Mouse (Mus musculus) kidney, embryonic 16.5 days (tissue): ENCODE measurements around the gene Ncam1. TPM values are rescaled to one million over a fixed set of nuclear protein-coding genes. Genes with fewer than 3 reads are reported as not detected.

ENCODE experiments used
- ATAC-seq: fragments of 200-750 bp; cut with Nextera tagmentation; 2 replicates; pipeline ENCODE4 v1.8.0; 2017; ENCODE audit warnings: moderate TSS enrichment; ENCODE audit not compliant: low FRiP score, low TSS enrichment
- H3K27ac ChIP-seq: fragments of 300-500 bp; sonication (generic); 2 replicates; pipeline ENCODE4 v1.5.1; 2014; ENCODE audit warnings: low read length
- H3K27me3 ChIP-seq: fragments of 300-500 bp; sonication (generic); 2 replicates; pipeline ENCODE4 v1.6.1; 2014; ENCODE audit warnings: low read length, control low read depth, mixed read lengths; ENCODE audit not compliant: insufficient read depth
- H3K36me3 ChIP-seq: fragments of 300-500 bp; sonication (generic); 2 replicates; pipeline ENCODE4 v1.6.1; 2014; ENCODE audit warnings: low read length, control low read depth, mixed read lengths; ENCODE audit not compliant: insufficient read depth
- H3K4me1 ChIP-seq: fragments of 300-500 bp; sonication (generic); 2 replicates; pipeline ENCODE4 v1.6.1; 2014; ENCODE audit warnings: low read length, control low read depth, mixed read lengths; ENCODE audit not compliant: insufficient read depth
- H3K4me2 ChIP-seq: fragments of 300-500 bp; sonication (generic); replicated peaks from 2 replicates; pipeline ENCODE4 v1.6.1; 2014; ENCODE audit warnings: low read depth, low read length
- H3K4me3 ChIP-seq: fragments of 300-500 bp; sonication (generic); 2 replicates; pipeline ENCODE4 v1.5.1; 2014; ENCODE audit warnings: mild to moderate bottlenecking, low read length
- H3K9ac ChIP-seq: fragments of 300-500 bp; sonication (generic); replicated peaks from 2 replicates; pipeline ENCODE4 v1.6.1; 2014; ENCODE audit warnings: low read length
- H3K9me3 ChIP-seq: fragments of 300-500 bp; sonication (generic); 2 replicates; pipeline ENCODE4 v1.6.1; 2016; ENCODE audit warnings: low read length, control low read depth
- WGBS: fragments of 180-500 bp; shearing (Covaris S2); extraction: QIAGEN DNeasy Blood & Tissue Kit; methylation state at CpG from one replicate; pipeline ENCODE4 v1.1.7; 2014; 5-methylcytosine and 5-hydroxymethylcytosine counted together
- polyA plus RNA-seq: library from polyadenylated mRNA; unstranded; fragments of >200 nt; fragmentation: Nextera tagmentation; extraction: Ambion mirVana; gene quantifications from 2 replicates; pipeline ENCODE4 v1.2.1, GENCODE M21; 2015

Ncam1 gene
- polyA plus RNA-seq, 1 experiment from 2014 or later = 137 TPM

DNA sequence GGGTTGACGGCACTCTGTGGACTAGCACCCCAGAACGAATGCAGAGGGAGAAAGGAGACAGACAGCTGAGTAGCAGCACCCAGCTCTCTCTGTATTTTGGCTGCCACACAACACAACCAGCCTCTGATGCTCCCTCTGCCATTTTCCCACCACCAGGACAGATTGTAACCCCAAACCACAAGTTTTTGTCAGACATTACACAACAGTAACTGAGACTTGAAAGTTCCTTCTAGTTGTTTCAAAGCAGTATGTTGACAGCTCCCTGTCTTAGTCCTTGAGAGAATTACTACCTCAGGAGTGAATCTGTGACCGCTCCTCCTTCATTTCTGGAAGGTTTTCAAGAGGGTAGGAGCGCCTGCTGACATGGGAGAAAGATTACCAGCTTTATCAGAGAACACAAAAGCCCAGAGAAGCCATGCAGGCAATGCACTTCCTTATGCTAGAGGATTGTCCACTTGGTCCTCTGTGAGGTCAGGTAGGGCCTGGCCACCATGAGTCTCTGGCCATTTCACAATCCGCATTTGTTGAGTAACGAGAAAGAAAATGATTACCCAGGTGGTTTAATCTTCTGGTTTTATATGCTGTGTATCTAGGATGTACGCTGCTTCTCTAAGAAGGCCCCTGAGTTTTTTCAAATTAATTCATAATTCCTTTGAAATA is 64.2 kb downstream of the Ncam1 start:
- H3K36me3 ChIP-seq = no peaks in the 10 kb centered on the region
- WGBS = 86% methylated on average over 7 of the region's 7 CpGs

DNA sequence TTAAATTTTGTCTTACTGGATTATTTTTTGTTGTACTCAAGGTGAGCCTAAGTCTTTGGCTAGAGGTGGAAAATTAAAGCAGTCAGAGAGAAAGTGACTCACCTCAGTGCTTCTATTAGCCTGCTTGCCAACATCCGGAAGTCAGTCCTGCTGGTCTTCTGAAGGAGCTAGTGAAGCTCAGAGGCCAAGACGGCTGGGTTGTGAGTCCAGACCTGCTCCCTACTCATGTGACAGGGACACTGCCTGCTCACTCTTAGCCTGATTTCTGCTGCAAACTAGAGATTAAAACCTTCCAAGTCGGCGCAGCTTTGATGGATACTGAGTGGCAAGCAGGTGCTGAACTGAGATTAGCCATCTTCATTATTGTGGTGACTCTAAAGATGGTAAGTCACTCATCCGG is 65.0 kb downstream of the Ncam1 start:
- H3K9me3 ChIP-seq = no peaks in the 10 kb centered on the region
- no peak for ATAC-seq
- no peak overlapping the region for H3K4me3 ChIP-seq
- WGBS = 63% methylated on average over 5 of the region's 5 CpGs
- H3K9ac ChIP-seq = no peak overlapping the region
- H3K36me3 ChIP-seq = no peaks in the 10 kb centered on the region
- H3K27ac ChIP-seq = no peak overlapping the region
- H3K27me3 ChIP-seq = no peaks in the 10 kb centered on the region
- no peak overlapping the region for H3K4me2 ChIP-seq
- H3K4me1 ChIP-seq = peaks cover 13% of the 10 kb centered on the region; the same call in 1 of the 2 replicates

More for the DNA sequence above, 64.2 kb downstream of the Ncam1 start:
- Histone ChIP-seq H3K4me2 (no peak overlapping the region), H3K4me1 (peaks cover 13% of the 10 kb centered on the region; the same call in 1 of the 2 replicates), H3K27me3 (no peaks in the 10 kb centered on the region), H3K27ac (no peak overlapping the region), H3K9me3 (no peaks in the 10 kb centered on the region), H3K4me3 (no peak overlapping the region), H3K9ac (no peak overlapping the region)
- ATAC-seq = no peak

DNA sequence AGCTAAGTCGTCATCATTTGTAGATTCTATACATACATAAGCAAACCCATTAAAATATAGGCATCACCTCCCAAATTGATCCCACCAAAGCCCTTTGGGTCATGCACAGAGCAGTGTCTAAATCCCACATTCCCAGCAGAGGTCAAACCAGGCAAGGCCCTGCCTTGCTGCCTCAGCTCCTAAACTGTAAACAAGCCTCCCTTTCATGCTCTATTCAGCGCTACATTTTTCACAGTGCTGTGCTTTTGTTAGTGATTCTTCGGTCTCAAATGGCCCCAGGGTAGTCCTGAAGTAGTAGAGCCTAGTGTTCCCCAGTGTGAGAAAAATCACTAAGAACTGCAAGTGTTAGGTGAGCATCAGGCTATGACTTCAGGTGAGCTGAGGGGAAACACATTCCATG is 69.2 kb downstream of the Ncam1 start:
- Histone ChIP-seq H3K36me3 (no peaks in the 10 kb centered on the region), H3K4me3 (no peak overlapping the region), H3K27me3 (no peaks in the 10 kb centered on the region), H3K9ac (no peak overlapping the region), H3K4me1 (peaks cover 10% of the 10 kb centered on the region; the same call in 1 of the 2 replicates), H3K4me2 (no peak overlapping the region), H3K27ac (no peak overlapping the region), H3K9me3 (no peaks in the 10 kb centered on the region)
- WGBS = 56% methylated on average over 3 of the region's 3 CpGs
- no peak for ATAC-seq

DNA sequence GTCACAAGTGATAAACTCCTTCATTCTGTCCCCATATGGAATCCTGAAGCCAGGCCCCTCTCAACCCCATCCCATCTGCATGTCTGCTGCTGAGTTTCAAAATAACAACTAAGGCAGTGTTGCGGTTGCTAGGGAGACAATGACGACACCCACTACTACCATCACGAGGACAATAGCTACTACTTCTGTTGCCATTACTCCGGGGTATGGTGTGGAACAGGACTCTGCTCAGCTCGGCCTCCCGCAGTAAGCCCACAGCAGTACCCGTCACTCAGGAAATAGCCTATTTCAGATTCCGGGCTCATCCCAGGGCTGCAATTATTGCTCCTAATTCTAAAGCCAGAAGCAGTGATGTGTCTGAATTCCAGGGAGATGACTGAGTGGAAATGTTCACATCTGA is 70.5 kb downstream of the Ncam1 start:
- Histone ChIP-seq H3K27ac (no peak overlapping the region), H3K4me2 (no peak overlapping the region), H3K4me1 (0 out of 2 replicates have a peak, but pooled peaks cover 2% of the 10 kb centered on the region), H3K9ac (no peak overlapping the region), H3K9me3 (no peaks in the 10 kb centered on the region), H3K36me3 (no peaks in the 10 kb centered on the region), H3K4me3 (no peak overlapping the region), H3K27me3 (no peaks in the 10 kb centered on the region)
- WGBS = 62% methylated on average over 8 of the region's 8 CpGs
- no peak for ATAC-seq

DNA sequence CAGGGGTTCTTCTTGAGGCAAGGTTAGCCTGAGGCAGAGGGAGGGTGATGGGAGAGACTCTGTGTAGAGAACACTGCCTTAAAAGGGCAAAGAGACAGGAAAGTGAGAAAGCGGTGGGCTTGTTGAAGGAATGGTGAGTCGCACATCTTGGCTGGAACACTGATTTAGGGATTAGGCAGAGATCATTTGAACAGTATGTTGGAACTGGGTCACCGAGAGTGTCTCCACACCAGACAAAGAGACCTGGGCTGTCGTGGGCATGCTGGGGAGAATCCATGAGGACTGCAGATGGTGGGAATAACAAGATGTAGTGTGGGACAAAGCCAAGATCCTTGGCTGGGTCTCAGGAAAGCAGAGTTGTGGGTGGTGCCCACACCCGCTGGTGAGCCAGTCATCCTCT is 76.0 kb downstream of the Ncam1 start:
- ATAC-seq = no peak
- Histone ChIP-seq H3K9me3 (no peaks in the 10 kb centered on the region), H3K4me3 (no peak overlapping the region), H3K4me1 (0 out of 2 replicates have a peak, but pooled peaks cover 5% of the 10 kb centered on the region), H3K4me2 (no peak overlapping the region), H3K36me3 (no peaks in the 10 kb centered on the region), H3K9ac (no peak overlapping the region), H3K27ac (no peak overlapping the region), H3K27me3 (no peaks in the 10 kb centered on the region)
- 81% methylated on average over 5 of the region's 5 CpGs for WGBS

DNA sequence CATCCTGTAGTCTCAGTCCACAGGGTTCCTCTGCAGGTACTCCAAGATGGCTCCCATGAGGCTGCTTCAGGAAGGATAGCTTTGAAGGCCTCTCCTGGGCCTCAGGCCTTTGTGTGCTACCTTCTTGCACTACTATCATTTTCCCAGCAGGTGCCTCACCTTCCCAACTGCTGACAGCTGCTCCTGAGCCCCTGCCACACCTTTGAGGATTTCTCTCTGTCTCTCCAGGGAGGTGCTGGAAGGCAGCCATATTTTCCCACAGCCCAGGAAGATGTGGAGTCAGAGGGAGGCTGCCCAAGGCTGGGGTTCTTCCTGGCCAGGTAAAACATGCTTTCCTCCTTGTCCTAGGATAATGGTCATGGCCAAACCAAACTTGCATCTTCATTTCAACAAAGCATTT is 83.6 kb downstream of the Ncam1 start:
- Histone ChIP-seq H3K36me3 (no peaks in the 10 kb centered on the region), H3K4me3 (no peak overlapping the region), H3K27ac (no peak overlapping the region), H3K9me3 (no peaks in the 10 kb centered on the region), H3K4me1 (peaks cover 7% of the 10 kb centered on the region; the same call in 1 of the 2 replicates), H3K27me3 (no peaks in the 10 kb centered on the region), H3K4me2 (no peak overlapping the region), H3K9ac (no peak overlapping the region)
- no peak for ATAC-seq

DNA sequence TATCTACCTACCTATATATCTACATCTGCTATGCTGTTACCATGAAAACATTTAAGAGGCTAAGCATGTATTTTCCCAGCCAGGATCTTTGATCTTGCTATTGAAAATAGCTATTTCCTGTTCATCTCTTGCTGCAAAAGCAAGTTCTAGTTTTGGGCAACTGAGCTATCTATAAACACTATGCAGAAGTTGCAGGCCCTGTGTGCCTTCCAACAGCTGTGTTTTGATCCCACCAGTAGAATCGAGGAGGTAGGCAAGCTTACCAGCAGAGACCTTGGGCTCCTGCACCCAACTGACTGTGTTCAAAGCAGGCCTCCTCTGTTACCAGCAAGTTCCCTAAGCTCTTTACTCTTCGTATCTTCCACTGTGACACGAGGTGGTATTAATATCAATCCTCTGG is 84.6 kb downstream of the Ncam1 start:
- H3K36me3 ChIP-seq = no peaks in the 10 kb centered on the region
- no peaks in the 10 kb centered on the region for H3K27me3 ChIP-seq
- H3K27ac ChIP-seq = no peak overlapping the region
- no peak for ATAC-seq
- no peaks in the 10 kb centered on the region for H3K9me3 ChIP-seq
- no peak overlapping the region for H3K4me3 ChIP-seq
- WGBS = 82% methylated on average over 3 of the region's 3 CpGs
- no peak overlapping the region for H3K9ac ChIP-seq
- no peak overlapping the region for H3K4me2 ChIP-seq
- H3K4me1 ChIP-seq = peaks cover 7% of the 10 kb centered on the region; the same call in 1 of the 2 replicates

DNA sequence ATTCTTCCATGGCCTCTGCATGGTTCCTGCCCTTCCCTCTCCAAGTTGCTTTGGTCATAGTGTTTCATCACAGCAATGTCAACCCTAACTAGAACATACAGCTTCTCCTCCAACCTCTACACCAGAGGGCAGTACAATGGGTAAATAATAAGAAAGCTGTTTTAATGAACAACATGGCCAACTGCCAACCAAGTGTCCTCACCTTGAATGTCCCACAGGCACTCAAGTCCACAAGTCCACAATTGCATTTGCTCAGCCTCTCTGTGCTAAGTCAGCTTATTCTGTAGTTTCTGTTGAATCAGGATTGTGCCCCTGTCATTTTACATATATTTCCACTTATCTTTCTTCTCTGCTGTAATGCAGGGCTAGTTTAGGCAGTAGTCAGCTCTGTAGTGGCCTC is 91.1 kb downstream of the Ncam1 start:
- H3K27ac ChIP-seq = no peak overlapping the region
- peaks cover 6% of the 10 kb centered on the region; the same call in 1 of the 2 replicates for H3K4me1 ChIP-seq
- no peak for ATAC-seq
- no peak overlapping the region for H3K9ac ChIP-seq
- no peaks in the 10 kb centered on the region for H3K36me3 ChIP-seq
- no peak overlapping the region for H3K4me2 ChIP-seq
- H3K4me3 ChIP-seq = no peak overlapping the region
- no peaks in the 10 kb centered on the region for H3K9me3 ChIP-seq
- H3K27me3 ChIP-seq = no peaks in the 10 kb centered on the region

DNA sequence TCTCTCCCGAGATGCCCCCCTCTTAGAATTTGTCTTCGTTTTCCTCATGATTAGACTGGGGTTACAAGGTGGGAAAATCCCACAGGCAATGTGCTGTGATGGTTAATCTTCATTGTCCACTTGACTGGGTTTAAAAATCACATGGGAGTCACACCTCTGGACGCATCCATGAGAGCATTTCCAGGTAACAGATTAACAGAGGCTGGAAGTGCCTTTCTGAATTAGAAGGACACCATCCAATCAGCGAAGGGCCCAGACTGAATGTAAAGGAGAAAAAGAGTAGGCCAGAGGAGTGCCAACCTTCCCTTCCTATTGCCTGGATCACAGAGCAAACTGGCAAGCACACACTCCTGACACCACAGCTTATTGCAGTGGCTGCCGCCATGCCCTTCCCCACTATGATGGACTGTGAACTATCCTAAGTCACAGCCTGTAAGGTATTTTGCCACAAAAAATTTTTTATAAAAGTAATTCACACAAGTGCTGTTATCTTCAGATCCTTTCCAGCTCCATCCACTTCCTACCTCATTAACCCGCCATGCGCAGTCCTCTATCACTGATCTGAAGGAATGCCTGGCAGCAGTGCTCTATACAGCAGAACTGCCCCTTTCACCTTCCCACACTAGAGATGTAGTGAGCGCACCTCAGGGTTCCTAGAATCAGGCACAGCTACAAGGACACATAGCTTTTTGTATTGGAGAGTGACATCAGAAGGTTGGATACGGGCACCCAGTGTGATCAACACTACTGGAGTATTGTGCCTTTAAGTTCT is 94.3 kb downstream of the Ncam1 start:
- Histone ChIP-seq H3K27ac (peak overlapping the region; percentile 62), H3K27me3 (no peaks in the 10 kb centered on the region), H3K4me2 (no peak overlapping the region), H3K4me1 (0 out of 2 replicates have a peak, but pooled peaks cover 4% of the 10 kb centered on the region), H3K9me3 (no peaks in the 10 kb centered on the region), H3K4me3 (no peak overlapping the region), H3K36me3 (no peaks in the 10 kb centered on the region), H3K9ac (no peak overlapping the region)
- 65% methylated on average over 9 of the region's 9 CpGs for WGBS
- peak; percentile 89 for ATAC-seq

DNA sequence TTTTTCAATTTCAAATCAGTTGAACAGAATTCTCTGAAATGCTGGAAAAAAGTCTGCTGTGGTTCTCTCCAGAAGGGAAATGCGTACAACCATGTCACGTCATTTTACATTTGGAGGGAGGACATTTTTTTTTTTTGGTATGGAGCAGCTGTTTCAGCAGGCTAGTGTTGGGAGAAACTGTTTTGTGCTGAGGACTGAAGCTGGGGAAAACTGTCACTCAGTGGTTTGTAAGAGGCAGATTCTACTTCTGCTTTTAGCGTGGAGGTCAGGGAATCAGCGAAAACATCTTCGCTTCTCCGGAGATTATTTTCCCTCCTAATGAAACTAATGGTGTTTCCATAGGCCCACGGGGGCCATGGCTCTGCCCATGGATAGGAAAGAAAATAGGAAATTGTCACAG is 103.4 kb downstream of the Ncam1 start:
- H3K27ac ChIP-seq = no peak overlapping the region
- H3K9me3 ChIP-seq = no peaks in the 10 kb centered on the region
- H3K4me2 ChIP-seq = no peak overlapping the region
- no peaks in the 10 kb centered on the region for H3K36me3 ChIP-seq
- no peak for ATAC-seq
- H3K4me1 ChIP-seq = 0 out of 2 replicates have a peak, but pooled peaks cover 3% of the 10 kb centered on the region
- H3K9ac ChIP-seq = no peak overlapping the region
- no peak overlapping the region for H3K4me3 ChIP-seq
- WGBS = 76% methylated on average over 7 of the region's 7 CpGs
- no peaks in the 10 kb centered on the region for H3K27me3 ChIP-seq
